Mouse (Mus musculus): ENCODE measurements around the gene Ambra1.

DNA sequence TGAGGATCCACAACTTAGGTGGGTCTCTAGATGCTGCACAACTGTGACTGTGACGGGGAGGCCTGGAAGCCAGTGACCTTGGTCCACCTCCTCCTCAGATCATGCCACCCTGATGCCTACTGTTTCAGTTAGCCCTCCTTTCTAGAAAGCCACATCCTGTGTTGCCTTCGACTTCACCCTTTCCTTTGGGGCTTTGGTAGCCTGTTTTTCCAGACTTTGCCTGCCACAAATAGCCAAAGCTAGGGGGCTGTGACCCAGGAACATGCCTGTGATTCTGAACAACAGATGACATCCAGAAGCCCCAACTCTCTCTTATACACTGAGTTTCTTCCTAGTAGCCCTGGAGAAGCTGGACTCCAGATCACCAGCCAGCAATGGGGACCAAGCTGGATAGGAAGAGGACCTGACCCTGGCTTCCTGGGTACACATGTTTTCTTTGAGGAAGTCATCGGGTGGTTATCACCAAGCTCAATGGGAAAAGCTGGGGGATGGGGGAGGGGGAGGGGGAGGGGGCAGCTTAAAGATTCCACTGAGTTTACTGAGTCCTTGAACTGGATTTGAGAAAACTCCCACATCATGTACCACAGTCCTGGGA is 234.8 kb downstream of the Ambra1 start:
- no peak for TF ChIP-seq CTCF (IDR thresholded peaks at IDR 0.05)
- TF ChIP-seq EP300 (IDR thresholded peaks at IDR 0.05; ENCODE audit: insufficient read depth, low read depth, low read length), result no peak
- TF ChIP-seq POLR2A (IDR thresholded peaks at IDR 0.05; ENCODE audit: insufficient read depth, low read depth, low read length), result no peak

Data from heart, adult 2 months (tissue).